Mouse (Mus musculus) heart, embryonic 12.5 days (tissue): ENCODE results near the gene Erv3. TPM values are rescaled to one million over a fixed set of nuclear protein-coding genes. Genes with fewer than 3 reads are reported as not detected.
A peak's percentile ranks its signal among the peaks of the same experiment; 100 is the strongest.

ENCODE experiments used
- ATAC-seq: fragments of 200-750 bp; cut with Nextera tagmentation; 2 replicates; pipeline ENCODE4 v1.8.0; 2017; ENCODE audit warnings: moderate TSS enrichment, moderate library complexity; ENCODE audit not compliant: insufficient number of reproducible peaks, low FRiP score
- H3K27ac ChIP-seq: fragments of 300-500 bp; sonication (generic); 2 replicates; pipeline ENCODE4 v1.5.1; 2016; ENCODE audit warnings: mild to moderate bottlenecking, moderate library complexity; ENCODE audit not compliant: poor library complexity, severe bottlenecking
- H3K27me3 ChIP-seq: fragments of 300-500 bp; sonication (generic); replicated peaks from 2 replicates; pipeline ENCODE4 v1.6.1; 2016; ENCODE audit warnings: mild to moderate bottlenecking, moderate library complexity
- H3K36me3 ChIP-seq: fragments of 300-500 bp; sonication (generic); 2 replicates; pipeline ENCODE4 v1.6.1; 2016; ENCODE audit warnings: mild to moderate bottlenecking, moderate library complexity
- H3K4me1 ChIP-seq: fragments of 300-500 bp; sonication (generic); replicated peaks from 2 replicates; pipeline ENCODE4 v1.6.1; 2016; ENCODE audit warnings: mild to moderate bottlenecking
- H3K4me2 ChIP-seq: fragments of 300-500 bp; sonication (generic); 2 replicates; pipeline ENCODE4 v1.6.1; 2016; ENCODE audit warnings: mild to moderate bottlenecking, moderate library complexity
- H3K4me3 ChIP-seq: fragments of 300-500 bp; sonication (generic); 2 replicates; pipeline ENCODE4 v1.5.1; 2016; ENCODE audit warnings: mild to moderate bottlenecking
- H3K9ac ChIP-seq: fragments of 300-500 bp; sonication (generic); 2 replicates; pipeline ENCODE4 v1.6.1; 2016; ENCODE audit warnings: mild to moderate bottlenecking, moderate library complexity
- H3K9me3 ChIP-seq: fragments of 300-500 bp; sonication (generic); replicated peaks from 2 replicates; pipeline ENCODE4 v1.6.1; 2016; ENCODE audit warnings: mild to moderate bottlenecking, moderate library complexity
- WGBS: fragments of 180-500 bp; shearing (Covaris S2); methylation state at CpG from one replicate; pipeline ENCODE4 v1.1.7; 2016; 5-methylcytosine and 5-hydroxymethylcytosine counted together
- polyA plus RNA-seq: library from polyadenylated mRNA; unstranded; fragments of >200 nt; fragmentation: Nextera tagmentation; extraction: Ambion mirVana; gene quantifications from 2 replicates; pipeline ENCODE4 v1.2.1, GENCODE M21; 2016

Erv3 gene
- polyA plus RNA-seq, 1 experiment from 2014 or later: not detected

GRCm38 (mm10) chr2:131863472-131863871 lies 3.9 kb upstream of the Erv3 start:
- no peaks in the 10 kb centered on the region for H3K36me3 ChIP-seq
- no peak overlapping the region for H3K27ac ChIP-seq
- H3K4me3 ChIP-seq: no peak overlapping the region
- no peak overlapping the region for H3K4me2 ChIP-seq
- 60% methylated on average over 3 of the region's 3 CpGs for WGBS
- no peaks in the 10 kb centered on the region for H3K27me3 ChIP-seq
- H3K4me1 ChIP-seq: no peaks in the 10 kb centered on the region
- no peak for ATAC-seq
- peaks cover 3% of the 10 kb centered on the region for H3K9me3 ChIP-seq
- H3K9ac ChIP-seq: no peak overlapping the region

- 62% methylated on average over 3 of the region's 3 CpGs for WGBS
- Histone ChIP-seq H3K27me3 (no peaks in the 10 kb centered on the region), H3K9ac (no peak overlapping the region)
Observed at GRCm38 (mm10) chr2:131862617-131863275, 3.2 kb upstream of the Erv3 start.

GRCm38 (mm10) chr2:131857838-131858237 lies 1.7 kb downstream of the Erv3 start:
- ATAC-seq: no peak
- Histone ChIP-seq H3K36me3 (no peaks in the 10 kb centered on the region), H3K27ac (no peak overlapping the region), H3K27me3 (no peaks in the 10 kb centered on the region), H3K4me2 (no peak overlapping the region), H3K9ac (no peak overlapping the region), H3K9me3 (peaks cover 3% of the 10 kb centered on the region), H3K4me3 (no peak overlapping the region), H3K4me1 (no peaks in the 10 kb centered on the region)

More at GRCm38 (mm10) chr2:131862617-131863275, 3.2 kb upstream of the Erv3 start:
- H3K9me3 ChIP-seq: peaks cover 3% of the 10 kb centered on the region
- no peaks in the 10 kb centered on the region for H3K4me1 ChIP-seq
- ATAC-seq: no peak
- no peaks in the 10 kb centered on the region for H3K36me3 ChIP-seq
- no peak overlapping the region for H3K4me3 ChIP-seq
- no peak overlapping the region for H3K27ac ChIP-seq
- no peak overlapping the region for H3K4me2 ChIP-seq

- Histone ChIP-seq H3K9me3 (no peaks in the 10 kb centered on the region), H3K9ac (no peak overlapping the region), H3K4me2 (no peak overlapping the region), H3K4me3 (no peak overlapping the region), H3K27ac (no peak overlapping the region), H3K36me3 (no peaks in the 10 kb centered on the region), H3K4me1 (no peaks in the 10 kb centered on the region), H3K27me3 (no peaks in the 10 kb centered on the region)
- WGBS: 68% methylated on average over 4 of the region's 4 CpGs
- no peak for ATAC-seq
Observed at GRCm38 (mm10) chr2:131853719-131854118, 5.8 kb downstream of the Erv3 start.

GRCm38 (mm10) chr2:131851333-131852092 lies 8.0 kb downstream of the Erv3 start:
- H3K9ac ChIP-seq: no peak overlapping the region
- H3K27ac ChIP-seq: no peak overlapping the region
- H3K4me3 ChIP-seq: no peak overlapping the region
- no peak overlapping the region for H3K4me2 ChIP-seq
- no peak for ATAC-seq
- peaks cover 14% of the 10 kb centered on the region for H3K4me1 ChIP-seq
- 74% methylated on average over 12 of the region's 12 CpGs for WGBS
- H3K36me3 ChIP-seq: no peaks in the 10 kb centered on the region
- H3K27me3 ChIP-seq: no peaks in the 10 kb centered on the region
- no peaks in the 10 kb centered on the region for H3K9me3 ChIP-seq

- ATAC-seq: no peak
- no peak overlapping the region for H3K4me2 ChIP-seq
- no peaks in the 10 kb centered on the region for H3K9me3 ChIP-seq
- no peaks in the 10 kb centered on the region for H3K27me3 ChIP-seq
- H3K4me1 ChIP-seq: peaks cover 26% of the 10 kb centered on the region
- H3K9ac ChIP-seq: no peak overlapping the region
- H3K27ac ChIP-seq: no peak overlapping the region
- no peak overlapping the region for H3K4me3 ChIP-seq
- WGBS: 85% methylated on average over 4 of the region's 4 CpGs
- no peaks in the 10 kb centered on the region for H3K36me3 ChIP-seq
Observed at GRCm38 (mm10) chr2:131850047-131850446, 9.5 kb downstream of the Erv3 start.

GRCm38 (mm10) chr2:131847501-131848359 lies 11.8 kb downstream of the Erv3 start:
- no peak overlapping the region for H3K4me2 ChIP-seq
- H3K27me3 ChIP-seq: no peaks in the 10 kb centered on the region
- peaks cover 26% of the 10 kb centered on the region for H3K4me1 ChIP-seq
- H3K4me3 ChIP-seq: no peak overlapping the region
- no peaks in the 10 kb centered on the region for H3K36me3 ChIP-seq
- no peak overlapping the region for H3K27ac ChIP-seq
- no peaks in the 10 kb centered on the region for H3K9me3 ChIP-seq
- 15% methylated on average over 10 of the region's 10 CpGs for WGBS
- no peak overlapping the region for H3K9ac ChIP-seq
- no peak for ATAC-seq

GRCm38 (mm10) chr2:131846811-131847210 lies 12.7 kb downstream of the Erv3 start:
- ATAC-seq: no peak
- WGBS: 29% methylated on average over 2 of the region's 2 CpGs
- H3K27me3 ChIP-seq: no peaks in the 10 kb centered on the region
- H3K9ac ChIP-seq: no peak overlapping the region
- H3K4me2 ChIP-seq: no peak overlapping the region
- H3K4me1 ChIP-seq: peaks cover 26% of the 10 kb centered on the region
- H3K27ac ChIP-seq: no peak overlapping the region
- no peaks in the 10 kb centered on the region for H3K9me3 ChIP-seq
- H3K36me3 ChIP-seq: no peaks in the 10 kb centered on the region
- no peak overlapping the region for H3K4me3 ChIP-seq

- no peaks in the 10 kb centered on the region for H3K9me3 ChIP-seq
- WGBS: 50% methylated on average over 11 of the region's 11 CpGs
- H3K9ac ChIP-seq: no peak overlapping the region
- H3K27ac ChIP-seq: peak overlapping the region; percentile 12; the same call in 1 of the 2 replicates
- peaks cover 29% of the 10 kb centered on the region for H3K4me1 ChIP-seq
- H3K36me3 ChIP-seq: no peaks in the 10 kb centered on the region
- no peak for ATAC-seq
- H3K4me2 ChIP-seq: no peak overlapping the region; the same call in 1 of the 2 replicates
- no peaks in the 10 kb centered on the region for H3K27me3 ChIP-seq
- H3K4me3 ChIP-seq: no peak overlapping the region
Observed at GRCm38 (mm10) chr2:131846132-131846710, 13.3 kb downstream of the Erv3 start.

GRCm38 (mm10) chr2:131845671-131846070 lies 13.9 kb downstream of the Erv3 start:
- WGBS: 31% methylated on average over 8 of the region's 8 CpGs
- Histone ChIP-seq H3K4me1 (peaks cover 34% of the 10 kb centered on the region), H3K27me3 (no peaks in the 10 kb centered on the region), H3K4me3 (no peak overlapping the region), H3K9ac (no peak overlapping the region), H3K36me3 (no peaks in the 10 kb centered on the region), H3K4me2 (no peak overlapping the region), H3K27ac (peak overlapping the region; percentile 12; the same call in 1 of the 2 replicates), H3K9me3 (no peaks in the 10 kb centered on the region)
- no peak for ATAC-seq

GRCm38 (mm10) chr2:131842568-131842967 lies 17.0 kb downstream of the Erv3 start:
- WGBS: 83% methylated on average over 5 of the region's 5 CpGs

More at GRCm38 (mm10) chr2:131842568-131842967, 17.0 kb downstream of the Erv3 start:
- no peaks in the 10 kb centered on the region for H3K27me3 ChIP-seq
- no peak overlapping the region for H3K27ac ChIP-seq
- no peaks in the 10 kb centered on the region for H3K36me3 ChIP-seq
- H3K4me2 ChIP-seq: no peak overlapping the region
- H3K4me3 ChIP-seq: no peak overlapping the region
- H3K9me3 ChIP-seq: no peaks in the 10 kb centered on the region
- H3K9ac ChIP-seq: no peak overlapping the region
- H3K4me1 ChIP-seq: peaks cover 41% of the 10 kb centered on the region
- no peak for ATAC-seq
